Mouse (Mus musculus) spleen, adult 2 months (tissue): ENCODE results near the gene Acot4.

Experiments used
- CTCF ChIP-seq: fragments of 200-500 bp; IDR thresholded peaks from 2 replicates; pipeline ENCODE4 v1.5.1; 2011; ENCODE audit warnings: mild to moderate bottlenecking, inconsistent platforms; ENCODE audit not compliant: insufficient read depth, insufficient read length, insufficient replicate concordance; ENCODE audit errors: extremely low read depth
- POLR2A ChIP-seq: fragments of 200-500 bp; IDR thresholded peaks from 2 replicates; pipeline ENCODE4 v1.6.1; 2011; ENCODE audit warnings: low read depth, low read length, inconsistent platforms

GRCm38 (mm10) chr12:84011251-84012040 lies 26.7 kb upstream of the Acot4 start:
- TF ChIP-seq CTCF (no peak), POLR2A (no peak)
